Mouse (Mus musculus): ENCODE measurements around the gene Ccnd3. TPM values are rescaled to one million over a fixed set of nuclear protein-coding genes. Genes with fewer than 3 reads are reported as not detected.
A peak's percentile ranks its signal among the peaks of the same experiment; 100 is the strongest.

Ccnd3 gene
- polyA plus RNA-seq, 1 experiment, result 148 TPM

GRCm38 (mm10) chr17:47464248-47464965 is 40.4 kb upstream of the Ccnd3 start:
- H3K4me3 ChIP-seq (ENCODE audit: insufficient read depth, low read depth, low read length), result no peak overlapping the region
- H3K27me3 ChIP-seq (replicated peaks; ENCODE audit: control insufficient read depth, insufficient read depth, low read length), result no peaks in the 10 kb centered on the region
- H3K36me3 ChIP-seq (ENCODE audit: control insufficient read depth, insufficient read depth, low read length), result no peaks in the 10 kb centered on the region
- DNase-seq, result peak; percentile 33
- WGBS, result 44% methylated on average over 12 of the region's 12 CpGs
- TF ChIP-seq POLR2A (IDR thresholded peaks at IDR 0.05; ENCODE audit: low read depth, low read length), result no peak
- no peak for TF ChIP-seq CTCF (conservative IDR thresholded peaks at IDR 0.05; ENCODE audit: insufficient read depth, insufficient read length, low read depth, low read length)
- H3K27ac ChIP-seq (ENCODE audit: insufficient read depth, low read depth, low read length), result 0 out of 2 replicates have a peak overlapping the region, but pooled peaks have one; percentile 11
- peaks cover 8% of the 10 kb centered on the region; the same call in 1 of the 2 replicates for H3K4me1 ChIP-seq (ENCODE audit: control insufficient read depth, insufficient read depth, low read length)

DNA sequence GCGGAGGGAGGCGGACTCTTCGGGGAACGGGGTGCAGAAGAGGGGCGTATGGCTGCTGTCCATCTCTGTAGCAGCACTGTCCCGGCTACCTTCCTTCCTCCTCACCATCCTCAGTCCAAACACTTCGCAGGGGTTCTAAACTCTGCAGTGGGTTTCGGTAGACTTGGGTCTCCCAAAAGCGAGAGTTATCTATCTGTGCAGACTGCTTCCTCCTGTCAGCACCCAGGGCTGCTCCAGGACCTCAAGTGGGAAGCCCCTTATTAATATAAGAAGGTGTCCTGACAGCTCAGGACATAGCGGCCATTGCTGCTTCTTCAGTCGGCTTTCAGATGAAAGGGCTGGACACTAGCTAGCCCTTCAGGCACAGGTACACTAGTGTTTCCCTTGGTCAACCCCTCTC is 39.8 kb upstream of the Ccnd3 start:
- no peaks in the 10 kb centered on the region for H3K27me3 ChIP-seq (replicated peaks; ENCODE audit: control insufficient read depth, insufficient read depth, low read length)
- H3K27ac ChIP-seq (ENCODE audit: insufficient read depth, low read depth, low read length), result no peak overlapping the region
- no peak for DNase-seq
- H3K4me3 ChIP-seq (ENCODE audit: insufficient read depth, low read depth, low read length), result no peak overlapping the region
- H3K36me3 ChIP-seq (ENCODE audit: control insufficient read depth, insufficient read depth, low read length), result no peaks in the 10 kb centered on the region
- H3K4me1 ChIP-seq (ENCODE audit: control insufficient read depth, insufficient read depth, low read length), result peaks cover 8% of the 10 kb centered on the region; the same call in 1 of the 2 replicates
- 90% methylated on average over 11 of the region's 11 CpGs for WGBS
- TF ChIP-seq CTCF (conservative IDR thresholded peaks at IDR 0.05; ENCODE audit: insufficient read depth, insufficient read length, low read depth, low read length) (no peak), POLR2A (IDR thresholded peaks at IDR 0.05; ENCODE audit: low read depth, low read length) (no peak)

DNA sequence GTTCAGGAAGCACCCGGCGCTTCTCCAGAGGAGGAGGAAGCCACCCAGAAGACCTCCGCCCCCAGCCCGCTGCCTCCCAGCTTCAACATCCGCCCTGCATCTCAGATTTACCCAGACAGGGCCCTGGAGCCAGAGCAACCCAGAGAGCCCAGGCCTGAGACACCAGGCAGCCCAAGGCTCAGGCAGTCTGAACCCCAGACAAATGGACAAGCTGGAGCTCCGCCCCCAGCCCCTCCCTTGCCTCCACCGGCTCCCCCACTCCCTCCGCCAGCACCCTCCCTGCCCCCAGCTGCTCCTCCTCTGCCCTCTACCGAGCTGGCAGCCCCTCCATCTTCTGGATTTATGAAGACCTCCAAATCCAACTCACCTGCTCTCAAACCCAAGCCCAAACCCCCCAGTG is 38.6 kb upstream of the Ccnd3 start:
- no peaks in the 10 kb centered on the region for H3K36me3 ChIP-seq (ENCODE audit: control insufficient read depth, insufficient read depth, low read length)
- WGBS, result 64% methylated on average over 9 of the region's 9 CpGs
- no peak overlapping the region for H3K4me3 ChIP-seq (ENCODE audit: insufficient read depth, low read depth, low read length)
- no peaks in the 10 kb centered on the region for H3K27me3 ChIP-seq (replicated peaks; ENCODE audit: control insufficient read depth, insufficient read depth, low read length)
- TF ChIP-seq CTCF (conservative IDR thresholded peaks at IDR 0.05; ENCODE audit: insufficient read depth, insufficient read length, low read depth, low read length) (no peak), POLR2A (IDR thresholded peaks at IDR 0.05; ENCODE audit: low read depth, low read length) (no peak)
- DNase-seq, result no peak
- H3K27ac ChIP-seq (ENCODE audit: insufficient read depth, low read depth, low read length), result no peak overlapping the region
- H3K4me1 ChIP-seq (ENCODE audit: control insufficient read depth, insufficient read depth, low read length), result peaks cover 8% of the 10 kb centered on the region; the same call in 1 of the 2 replicates

GRCm38 (mm10) chr17:47467659-47468058 is 37.2 kb upstream of the Ccnd3 start:
- TF ChIP-seq POLR2A (IDR thresholded peaks at IDR 0.05; ENCODE audit: low read depth, low read length) (no peak), CTCF (conservative IDR thresholded peaks at IDR 0.05; ENCODE audit: insufficient read depth, insufficient read length, low read depth, low read length) (no peak)
- Histone ChIP-seq H3K4me1 (ENCODE audit: control insufficient read depth, insufficient read depth, low read length) (peaks cover 8% of the 10 kb centered on the region; the same call in 1 of the 2 replicates), H3K27me3 (replicated peaks; ENCODE audit: control insufficient read depth, insufficient read depth, low read length) (no peaks in the 10 kb centered on the region), H3K36me3 (ENCODE audit: control insufficient read depth, insufficient read depth, low read length) (no peaks in the 10 kb centered on the region), H3K27ac (ENCODE audit: insufficient read depth, low read depth, low read length) (no peak overlapping the region), H3K4me3 (ENCODE audit: insufficient read depth, low read depth, low read length) (no peak overlapping the region)
- no peak for DNase-seq
- 83% methylated on average over 11 of the region's 11 CpGs for WGBS

GRCm38 (mm10) chr17:47468063-47468462 is 36.8 kb upstream of the Ccnd3 start:
- DNase-seq, result no peak
- peaks cover 8% of the 10 kb centered on the region; the same call in 1 of the 2 replicates for H3K4me1 ChIP-seq (ENCODE audit: control insufficient read depth, insufficient read depth, low read length)
- no peak overlapping the region for H3K4me3 ChIP-seq (ENCODE audit: insufficient read depth, low read depth, low read length)
- no peaks in the 10 kb centered on the region for H3K27me3 ChIP-seq (replicated peaks; ENCODE audit: control insufficient read depth, insufficient read depth, low read length)
- no peak for TF ChIP-seq POLR2A (IDR thresholded peaks at IDR 0.05; ENCODE audit: low read depth, low read length)
- no peak for TF ChIP-seq CTCF (conservative IDR thresholded peaks at IDR 0.05; ENCODE audit: insufficient read depth, insufficient read length, low read depth, low read length)
- 43% methylated on average over 14 of the region's 14 CpGs for WGBS
- no peaks in the 10 kb centered on the region for H3K36me3 ChIP-seq (ENCODE audit: control insufficient read depth, insufficient read depth, low read length)
- no peak overlapping the region for H3K27ac ChIP-seq (ENCODE audit: insufficient read depth, low read depth, low read length)

GRCm38 (mm10) chr17:47468466-47468865 is 36.4 kb upstream of the Ccnd3 start:
- TF ChIP-seq POLR2A (IDR thresholded peaks at IDR 0.05; ENCODE audit: low read depth, low read length) (no peak), CTCF (conservative IDR thresholded peaks at IDR 0.05; ENCODE audit: insufficient read depth, insufficient read length, low read depth, low read length) (no peak)
- Histone ChIP-seq H3K36me3 (ENCODE audit: control insufficient read depth, insufficient read depth, low read length) (no peaks in the 10 kb centered on the region), H3K4me3 (ENCODE audit: insufficient read depth, low read depth, low read length) (no peak overlapping the region), H3K4me1 (ENCODE audit: control insufficient read depth, insufficient read depth, low read length) (peaks cover 8% of the 10 kb centered on the region; the same call in 1 of the 2 replicates), H3K27ac (ENCODE audit: insufficient read depth, low read depth, low read length) (no peak overlapping the region), H3K27me3 (replicated peaks; ENCODE audit: control insufficient read depth, insufficient read depth, low read length) (no peaks in the 10 kb centered on the region)
- DNase-seq, result no peak
- 28% methylated on average over 34 of the region's 34 CpGs for WGBS

DNA sequence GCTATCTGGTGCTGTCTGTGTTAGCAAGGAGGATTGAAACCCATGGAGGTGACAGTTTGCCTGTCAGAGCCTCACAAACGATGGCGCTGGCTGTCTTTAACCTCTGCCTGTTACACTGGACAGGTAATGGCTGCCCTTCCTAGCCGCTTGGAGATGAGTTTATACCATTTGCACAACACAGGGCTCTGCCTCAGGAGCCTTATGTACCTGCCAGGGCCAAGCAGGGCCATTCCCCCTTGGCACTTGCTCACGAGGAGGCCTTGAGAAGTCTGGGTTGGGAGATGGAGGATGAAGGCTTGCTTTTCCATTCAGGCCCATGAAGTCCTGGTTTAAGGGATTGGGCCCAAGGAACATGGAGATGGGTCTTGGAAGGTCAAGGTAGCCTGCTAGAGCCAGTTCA is 35.2 kb upstream of the Ccnd3 start:
- no peak for DNase-seq
- no peak for TF ChIP-seq CTCF (conservative IDR thresholded peaks at IDR 0.05; ENCODE audit: insufficient read depth, insufficient read length, low read depth, low read length)
- TF ChIP-seq POLR2A (IDR thresholded peaks at IDR 0.05; ENCODE audit: low read depth, low read length), result no peak
- peaks cover 2% of the 10 kb centered on the region; the same call in 1 of the 2 replicates for H3K4me1 ChIP-seq (ENCODE audit: control insufficient read depth, insufficient read depth, low read length)
- H3K27me3 ChIP-seq (replicated peaks; ENCODE audit: control insufficient read depth, insufficient read depth, low read length), result no peaks in the 10 kb centered on the region
- H3K4me3 ChIP-seq (ENCODE audit: insufficient read depth, low read depth, low read length), result no peak overlapping the region
- H3K36me3 ChIP-seq (ENCODE audit: control insufficient read depth, insufficient read depth, low read length), result no peaks in the 10 kb centered on the region
- no peak overlapping the region for H3K27ac ChIP-seq (ENCODE audit: insufficient read depth, low read depth, low read length)
- 90% methylated on average over 4 of the region's 4 CpGs for whole genome bisulfite sequencing
